Mouse (Mus musculus): ENCODE measurements around the gene Nfkb2. TPM values are rescaled to one million over a fixed set of nuclear protein-coding genes. Genes with fewer than 3 reads are reported as not detected.

Gene Nfkb2
- polyA plus RNA-seq, 1 experiment from 2014 or later: 8.9 TPM

GRCm38 (mm10) chr19:46290535-46291105 lies 13.5 kb upstream of the Nfkb2 start:
- ATAC-seq (ENCODE audit: low FRiP score, low TSS enrichment): no peak
- H3K4me3 ChIP-seq (ENCODE audit: low read length): no peak overlapping the region
- no peaks in the 10 kb centered on the region; the same call in 1 of the 2 replicates for H3K27me3 ChIP-seq (ENCODE audit: control insufficient read depth, insufficient read depth, low read length)

GRCm38 (mm10) chr19:46296938-46297337 lies 7.2 kb upstream of the Nfkb2 start:
- Histone ChIP-seq H3K4me1 (ENCODE audit: control insufficient read depth, insufficient read depth, low read length) (no peaks in the 10 kb centered on the region), H3K4me2 (replicated peaks; ENCODE audit: low read depth, low read length) (no peak overlapping the region), H3K36me3 (ENCODE audit: control insufficient read depth, insufficient read depth, low read length) (no peaks in the 10 kb centered on the region), H3K27me3 (ENCODE audit: control insufficient read depth, insufficient read depth, low read length) (peaks cover 4% of the 10 kb centered on the region), H3K9ac (ENCODE audit: low read depth, low read length) (no peak overlapping the region), H3K4me3 (ENCODE audit: low read length) (no peak overlapping the region), H3K9me3 (ENCODE audit: control insufficient read depth, low read length) (no peaks in the 10 kb centered on the region), H3K27ac (ENCODE audit: low read depth, low read length) (no peak overlapping the region)
- WGBS: 59% methylated on average over 4 of the region's 4 CpGs
- ATAC-seq (ENCODE audit: low FRiP score, low TSS enrichment): no peak

More at GRCm38 (mm10) chr19:46290535-46291105, 13.5 kb upstream of the Nfkb2 start:
- Histone ChIP-seq H3K4me2 (replicated peaks; ENCODE audit: low read depth, low read length) (no peak overlapping the region), H3K9me3 (ENCODE audit: control insufficient read depth, low read length) (no peaks in the 10 kb centered on the region), H3K27ac (ENCODE audit: low read depth, low read length) (no peak overlapping the region), H3K9ac (ENCODE audit: low read depth, low read length) (no peak overlapping the region), H3K36me3 (ENCODE audit: control insufficient read depth, insufficient read depth, low read length) (peaks cover 12% of the 10 kb centered on the region; the same call in 1 of the 2 replicates), H3K4me1 (ENCODE audit: control insufficient read depth, insufficient read depth, low read length) (no peaks in the 10 kb centered on the region)
- WGBS: 68% methylated on average over 12 of the region's 12 CpGs

- H3K36me3 ChIP-seq (ENCODE audit: control insufficient read depth, insufficient read depth, low read length): no peaks in the 10 kb centered on the region
- 0 out of 2 replicates have a peak, but pooled peaks cover 5% of the 10 kb centered on the region for H3K4me1 ChIP-seq (ENCODE audit: control insufficient read depth, insufficient read depth, low read length)
- no peak overlapping the region for H3K4me3 ChIP-seq (ENCODE audit: low read length)
- no peak for ATAC-seq (ENCODE audit: low FRiP score, low TSS enrichment)
- no peak overlapping the region for H3K4me2 ChIP-seq (replicated peaks; ENCODE audit: low read depth, low read length)
- no peak overlapping the region for H3K27ac ChIP-seq (ENCODE audit: low read depth, low read length)
- 44% methylated on average over 8 of the region's 8 CpGs for WGBS
- no peak overlapping the region for H3K9ac ChIP-seq (ENCODE audit: low read depth, low read length)
- peaks cover 4% of the 10 kb centered on the region; the same call in 1 of the 2 replicates for H3K27me3 ChIP-seq (ENCODE audit: control insufficient read depth, insufficient read depth, low read length)
- no peaks in the 10 kb centered on the region for H3K9me3 ChIP-seq (ENCODE audit: control insufficient read depth, low read length)
These were observed 3.6 kb upstream of the Nfkb2 start for GRCm38 (mm10) chr19:46300294-46301045.

GRCm38 (mm10) chr19:46302551-46302950 lies 1.6 kb upstream of the Nfkb2 start:
- WGBS: 90% methylated on average over 4 of the region's 4 CpGs
- Histone ChIP-seq H3K9ac (ENCODE audit: low read depth, low read length) (no peak overlapping the region), H3K27ac (ENCODE audit: low read depth, low read length) (no peak overlapping the region), H3K36me3 (ENCODE audit: control insufficient read depth, insufficient read depth, low read length) (no peaks in the 10 kb centered on the region), H3K4me2 (replicated peaks; ENCODE audit: low read depth, low read length) (no peak overlapping the region), H3K27me3 (ENCODE audit: control insufficient read depth, insufficient read depth, low read length) (peaks cover 4% of the 10 kb centered on the region; the same call in 1 of the 2 replicates), H3K4me3 (ENCODE audit: low read length) (no peak overlapping the region), H3K9me3 (ENCODE audit: control insufficient read depth, low read length) (no peaks in the 10 kb centered on the region), H3K4me1 (ENCODE audit: control insufficient read depth, insufficient read depth, low read length) (peaks cover 8% of the 10 kb centered on the region; the same call in 1 of the 2 replicates)
- ATAC-seq (ENCODE audit: low FRiP score, low TSS enrichment): no peak

GRCm38 (mm10) chr19:46303251-46304215 lies 587 bp upstream of the Nfkb2 start:
- Histone ChIP-seq H3K4me3 (ENCODE audit: low read length) (peak overlapping the region; percentile 73), H3K9ac (ENCODE audit: low read depth, low read length) (0 out of 2 replicates have a peak overlapping the region, but pooled peaks have one; percentile 63), H3K36me3 (ENCODE audit: control insufficient read depth, insufficient read depth, low read length) (no peaks in the 10 kb centered on the region; the same call in 1 of the 2 replicates), H3K27me3 (ENCODE audit: control insufficient read depth, insufficient read depth, low read length) (peaks cover 11% of the 10 kb centered on the region), H3K9me3 (ENCODE audit: control insufficient read depth, low read length) (no peaks in the 10 kb centered on the region), H3K4me2 (replicated peaks; ENCODE audit: low read depth, low read length) (peak overlapping the region; percentile 98), H3K4me1 (ENCODE audit: control insufficient read depth, insufficient read depth, low read length) (peaks cover 9% of the 10 kb centered on the region), H3K27ac (ENCODE audit: low read depth, low read length) (no peak overlapping the region)
- 57% methylated on average over 18 of the region's 18 CpGs for whole genome bisulfite sequencing
- ATAC-seq (ENCODE audit: low FRiP score, low TSS enrichment): no peak

- no peaks in the 10 kb centered on the region for H3K9me3 ChIP-seq (ENCODE audit: control insufficient read depth, low read length)
- peak overlapping the region; percentile 63 for H3K9ac ChIP-seq (ENCODE audit: low read depth, low read length)
- H3K27me3 ChIP-seq (ENCODE audit: control insufficient read depth, insufficient read depth, low read length): peaks cover 10% of the 10 kb centered on the region; the same call in 1 of the 2 replicates
- peak overlapping the region; percentile 98 for H3K4me2 ChIP-seq (replicated peaks; ENCODE audit: low read depth, low read length)
- H3K4me1 ChIP-seq (ENCODE audit: control insufficient read depth, insufficient read depth, low read length): peaks cover 14% of the 10 kb centered on the region
- ATAC-seq (ENCODE audit: low FRiP score, low TSS enrichment): peak; percentile 37
- H3K36me3 ChIP-seq (ENCODE audit: control insufficient read depth, insufficient read depth, low read length): peaks cover 4% of the 10 kb centered on the region; the same call in 1 of the 2 replicates
- H3K4me3 ChIP-seq (ENCODE audit: low read length): peak overlapping the region; percentile 73
- under 1% methylated on average over 34 of the region's 34 CpGs for WGBS
- H3K27ac ChIP-seq (ENCODE audit: low read depth, low read length): peak overlapping the region; percentile 82
These were observed 801 bp downstream of the Nfkb2 start for GRCm38 (mm10) chr19:46304908-46305333.

- peak overlapping the region; percentile 73 for H3K4me3 ChIP-seq (ENCODE audit: low read length)
- H3K9me3 ChIP-seq (ENCODE audit: control insufficient read depth, low read length): no peaks in the 10 kb centered on the region
These were observed 1.5 kb downstream of the Nfkb2 start for GRCm38 (mm10) chr19:46305432-46306267.

GRCm38 (mm10) chr19:46306268-46306610 lies 2.1 kb downstream of the Nfkb2 start:
- H3K36me3 ChIP-seq (ENCODE audit: control insufficient read depth, insufficient read depth, low read length): peaks cover 10% of the 10 kb centered on the region
- peaks cover 10% of the 10 kb centered on the region; the same call in 1 of the 2 replicates for H3K27me3 ChIP-seq (ENCODE audit: control insufficient read depth, insufficient read depth, low read length)
- H3K9ac ChIP-seq (ENCODE audit: low read depth, low read length): peak overlapping the region; percentile 63; the same call in 1 of the 2 replicates
- WGBS: 55% methylated on average over 5 of the region's 5 CpGs
- no peak for ATAC-seq (ENCODE audit: low FRiP score, low TSS enrichment)
- peak overlapping the region; percentile 98 for H3K4me2 ChIP-seq (replicated peaks; ENCODE audit: low read depth, low read length)
- peak overlapping the region; percentile 73 for H3K4me3 ChIP-seq (ENCODE audit: low read length)
- H3K4me1 ChIP-seq (ENCODE audit: control insufficient read depth, insufficient read depth, low read length): peaks cover 14% of the 10 kb centered on the region
- H3K9me3 ChIP-seq (ENCODE audit: control insufficient read depth, low read length): no peaks in the 10 kb centered on the region
- no peak overlapping the region for H3K27ac ChIP-seq (ENCODE audit: low read depth, low read length)

More at GRCm38 (mm10) chr19:46305432-46306267, 1.5 kb downstream of the Nfkb2 start:
- peak; percentile 64 for ATAC-seq (ENCODE audit: low FRiP score, low TSS enrichment)
- WGBS: under 1% methylated on average over 42 of the region's 43 CpGs
- Histone ChIP-seq H3K4me2 (replicated peaks; ENCODE audit: low read depth, low read length) (peak overlapping the region; percentile 98), H3K27ac (ENCODE audit: low read depth, low read length) (peak overlapping the region; percentile 82), H3K9ac (ENCODE audit: low read depth, low read length) (peak overlapping the region; percentile 63), H3K36me3 (ENCODE audit: control insufficient read depth, insufficient read depth, low read length) (peaks cover 5% of the 10 kb centered on the region), H3K27me3 (ENCODE audit: control insufficient read depth, insufficient read depth, low read length) (peaks cover 10% of the 10 kb centered on the region; the same call in 1 of the 2 replicates), H3K4me1 (ENCODE audit: control insufficient read depth, insufficient read depth, low read length) (peaks cover 14% of the 10 kb centered on the region)
